Mouse (Mus musculus): ENCODE results near the gene Hist1h3f.

DNA sequence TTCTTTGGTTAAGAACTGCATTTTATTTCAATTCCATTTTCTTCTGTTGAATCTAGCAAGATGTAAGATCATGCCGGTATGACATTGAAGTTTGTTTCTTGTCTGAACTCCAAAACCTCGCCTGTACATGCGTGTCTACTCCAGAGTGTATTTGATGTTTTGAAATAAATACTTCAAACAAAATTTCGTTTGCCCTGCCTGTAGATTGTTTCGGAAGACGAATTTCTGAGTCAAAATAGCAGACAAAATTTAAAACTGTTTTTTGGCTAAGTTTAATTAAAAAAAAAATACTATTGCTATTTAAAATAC is 25.6 kb upstream of the Hist1h3f start:
- TF ChIP-seq POLR2A (IDR thresholded peaks at IDR 0.05; ENCODE audit: low read depth, low read length) (no peak), CTCF (IDR thresholded peaks at IDR 0.05; ENCODE audit: extremely low read depth, insufficient read length, insufficient replicate concordance, low read depth, low read length) (no peak)

All from small intestine, adult 2 months (tissue).